Mouse (Mus musculus) liver, embryonic 12.5 days (tissue): Measurements from ENCODE around the gene Man2b2. TPM values are rescaled to one million over a fixed set of nuclear protein-coding genes. Genes with fewer than 3 reads are reported as not detected.

Experiments used
- ATAC-seq: fragments of 200-750 bp; cut with Nextera tagmentation; 2 replicates; pipeline ENCODE4 v1.8.0; 2017; ENCODE audit warnings: moderate number of reproducible peaks, mild to moderate bottlenecking, moderate library complexity
- H3K27ac ChIP-seq: fragments of 300-500 bp; sonication (generic); 2 replicates; pipeline ENCODE4 v1.5.1; 2016; ENCODE audit warnings: mild to moderate bottlenecking
- H3K27me3 ChIP-seq: fragments of 300-500 bp; sonication (generic); replicated peaks from 2 replicates; pipeline ENCODE4 v1.6.1; 2016; ENCODE audit warnings: mild to moderate bottlenecking, moderate library complexity
- H3K36me3 ChIP-seq: fragments of 300-500 bp; sonication (generic); 2 replicates; pipeline ENCODE4 v1.6.1; 2016; ENCODE audit warnings: mild to moderate bottlenecking, moderate library complexity
- H3K4me1 ChIP-seq: fragments of 300-500 bp; sonication (generic); 2 replicates; pipeline ENCODE4 v1.6.1; 2016
- H3K4me2 ChIP-seq: fragments of 300-500 bp; sonication (generic); 2 replicates; pipeline ENCODE4 v1.6.1; 2016; ENCODE audit warnings: mild to moderate bottlenecking, moderate library complexity
- H3K4me3 ChIP-seq: fragments of 300-500 bp; sonication (generic); 2 replicates; pipeline ENCODE4 v1.5.1; 2016; ENCODE audit warnings: mild to moderate bottlenecking, moderate library complexity
- H3K9ac ChIP-seq: fragments of 300-500 bp; sonication (generic); 2 replicates; pipeline ENCODE4 v1.6.1; 2016; ENCODE audit warnings: mild to moderate bottlenecking, moderate library complexity
- H3K9me3 ChIP-seq: fragments of 300-500 bp; sonication (generic); replicated peaks from 2 replicates; pipeline ENCODE4 v1.6.1; 2016; ENCODE audit warnings: mild to moderate bottlenecking, moderate library complexity
- WGBS: fragments of 180-500 bp; shearing (Covaris S2); methylation state at CpG from one replicate; pipeline ENCODE4 v1.1.7; 2016; ENCODE audit not compliant: insufficient replicate concordance; 5-methylcytosine and 5-hydroxymethylcytosine counted together
- polyA plus RNA-seq: library from polyadenylated mRNA; unstranded; fragments of >200 nt; fragmentation: Nextera tagmentation; extraction: Ambion mirVana; gene quantifications from 2 replicates; pipeline ENCODE4 v1.2.1, GENCODE M21; 2016

Man2b2 gene
- 11.5 and 12.6 TPM in 2 replicates for polyA plus RNA-seq

DNA sequence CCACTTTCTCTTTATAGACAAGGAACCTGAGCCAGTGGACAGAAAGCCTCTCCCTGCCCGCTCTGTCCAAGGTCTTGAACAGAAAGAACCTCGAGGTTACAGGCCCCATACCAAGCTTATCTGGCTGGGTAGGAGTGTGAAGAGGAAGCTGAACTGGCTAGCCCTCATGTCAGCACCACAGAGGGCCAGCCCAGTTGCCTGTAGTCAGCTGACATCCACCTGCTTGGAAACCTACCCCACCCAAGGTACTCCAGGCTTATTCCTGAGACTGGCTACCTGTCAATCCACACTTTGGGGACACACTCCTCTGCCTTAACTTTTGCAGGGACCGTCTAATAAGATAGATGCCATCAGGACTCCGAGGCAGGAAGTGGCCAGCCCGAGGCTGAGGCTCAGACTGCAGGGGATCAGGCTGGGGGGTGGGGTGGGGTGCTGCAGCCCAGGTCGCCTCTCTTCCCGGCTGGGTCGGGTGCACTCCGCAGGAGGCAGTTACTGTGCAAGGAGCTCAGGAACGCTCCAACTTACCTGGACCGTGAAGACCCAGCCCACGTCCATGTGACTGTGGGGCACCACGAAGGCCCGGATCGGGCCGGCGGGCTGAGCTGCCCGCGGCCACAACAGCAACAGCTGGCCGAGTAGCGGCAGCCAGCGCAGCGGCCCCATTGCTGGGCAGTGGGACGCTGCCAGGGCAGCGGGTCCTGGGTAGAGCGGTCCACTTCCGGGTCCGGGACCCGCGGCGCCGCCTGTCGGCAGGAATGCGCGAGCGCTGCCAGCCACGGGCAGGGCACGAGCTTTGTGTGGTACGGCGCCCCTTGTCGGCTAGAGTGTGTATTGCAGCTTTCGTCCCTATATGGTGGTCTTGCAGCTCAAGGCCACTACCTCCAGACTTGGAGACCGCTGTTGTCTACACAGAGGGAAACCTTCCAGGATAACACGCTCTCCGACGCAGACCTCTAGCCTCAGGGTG is at the start of gene Man2b2:
Man2b2 (minus strand) TSS at position 741 of the 967 bp plus-strand sequence.
- peak within 1 kb of the TSS; percentile 78 for H3K4me3 ChIP-seq
- H3K27ac ChIP-seq, result peak within 1 kb of the TSS; percentile 65; the same call in 1 of the 2 replicates
- H3K9me3 ChIP-seq, result no peaks in the 10 kb centered on the region
- WGBS, result 1% methylated on average over 46 of the region's 46 CpGs
- H3K4me2 ChIP-seq, result peak within 1 kb of the TSS; percentile 95
- H3K4me1 ChIP-seq, result peaks cover 10% of the 10 kb centered on the region
- peaks cover 34% of the 10 kb centered on the region for H3K36me3 ChIP-seq
- H3K27me3 ChIP-seq, result 0 out of 2 replicates have a peak, but pooled peaks cover 8% of the 10 kb centered on the region
- peak; percentile 86 for ATAC-seq
- peak within 1 kb of the TSS; percentile 82 for H3K9ac ChIP-seq

DNA sequence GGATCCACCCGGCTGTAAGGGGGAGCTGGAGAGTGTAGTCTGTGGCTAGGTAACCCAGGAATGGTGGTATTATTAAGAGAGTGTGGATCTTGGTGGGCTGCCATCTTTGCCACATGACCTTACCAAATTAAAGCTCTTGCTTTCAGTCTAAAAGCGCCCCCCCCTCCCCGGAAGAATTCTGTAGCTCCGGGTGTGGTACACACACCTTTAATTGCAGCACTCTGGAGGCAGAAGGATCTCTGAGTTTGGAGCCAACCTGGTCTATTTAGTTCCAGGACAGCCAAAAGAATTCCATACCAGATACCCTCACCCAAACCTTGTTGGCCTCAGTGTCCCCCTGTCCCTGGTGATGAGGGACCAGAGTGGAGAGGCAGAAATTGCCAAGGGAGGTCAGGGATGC is 48.3 kb upstream of the Man2b2 start:
- ATAC-seq, result no peak
- peaks cover 18% of the 10 kb centered on the region for H3K27me3 ChIP-seq
- H3K9ac ChIP-seq, result no peak overlapping the region
- H3K9me3 ChIP-seq, result no peaks in the 10 kb centered on the region
- 68% methylated on average over 4 of the region's 4 CpGs for WGBS
- H3K4me1 ChIP-seq, result no peaks in the 10 kb centered on the region
- no peak overlapping the region for H3K4me3 ChIP-seq
- H3K36me3 ChIP-seq, result no peaks in the 10 kb centered on the region
- no peak overlapping the region for H3K27ac ChIP-seq
- H3K4me2 ChIP-seq, result no peak overlapping the region

DNA sequence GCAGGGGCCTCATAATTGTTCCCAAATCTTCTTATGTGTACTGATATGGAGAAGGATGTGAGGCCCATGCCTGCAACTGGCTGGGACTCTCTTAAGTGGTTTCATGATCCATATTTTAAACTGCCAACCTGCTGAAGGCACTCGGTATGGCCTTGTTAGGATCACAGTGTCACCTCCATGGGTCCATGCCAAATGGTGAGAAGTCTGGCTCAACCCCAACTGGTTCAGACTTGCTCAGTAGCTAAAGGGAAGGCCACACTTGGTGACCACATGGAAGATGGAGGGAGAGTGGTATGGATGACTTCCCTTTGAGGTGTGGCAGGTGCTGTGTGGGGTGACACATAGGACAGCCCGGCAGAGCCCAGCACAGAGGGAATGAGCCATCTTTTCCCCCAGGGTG is 47.2 kb upstream of the Man2b2 start:
- H3K36me3 ChIP-seq, result no peaks in the 10 kb centered on the region
- no peaks in the 10 kb centered on the region for H3K4me1 ChIP-seq
- H3K27me3 ChIP-seq, result peaks cover 29% of the 10 kb centered on the region
- H3K4me3 ChIP-seq, result no peak overlapping the region
- 58% methylated on average over 2 of the region's 2 CpGs for WGBS
- no peak overlapping the region for H3K27ac ChIP-seq
- no peak for ATAC-seq
- no peak overlapping the region for H3K9ac ChIP-seq
- no peak overlapping the region for H3K4me2 ChIP-seq
- H3K9me3 ChIP-seq, result no peaks in the 10 kb centered on the region

DNA sequence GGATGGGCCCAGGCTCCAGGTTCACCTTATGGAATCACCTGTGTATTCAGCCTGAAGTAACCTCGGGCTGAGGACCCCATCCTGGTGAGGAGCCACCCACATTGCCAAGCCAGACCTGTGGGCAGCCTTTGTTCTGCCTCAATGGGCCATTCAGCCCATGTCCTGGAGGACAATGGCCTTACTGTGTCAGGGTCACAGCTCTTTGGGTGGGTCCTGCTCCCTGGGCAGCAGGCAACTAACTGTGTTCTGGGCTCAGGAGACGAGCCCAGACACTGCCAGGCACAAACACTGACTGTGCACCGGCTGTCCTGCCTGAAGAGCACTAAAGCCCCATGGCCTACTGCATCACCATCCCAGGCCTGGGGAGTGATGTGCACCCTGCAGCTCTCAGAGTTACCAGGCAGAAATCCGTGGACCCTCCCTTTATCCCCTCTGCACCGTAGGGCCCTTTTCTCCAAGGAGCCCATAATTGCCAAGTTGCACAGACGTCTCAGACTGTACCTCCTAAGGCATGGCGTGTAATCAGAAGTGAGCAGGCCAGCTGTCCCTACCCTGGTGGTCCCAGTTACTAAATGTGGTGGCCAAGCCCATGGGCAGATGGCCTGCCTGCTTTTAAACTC is 46.4 kb upstream of the Man2b2 start:
- Histone ChIP-seq H3K4me2 (no peak overlapping the region), H3K27me3 (peaks cover 35% of the 10 kb centered on the region), H3K9me3 (no peaks in the 10 kb centered on the region), H3K36me3 (no peaks in the 10 kb centered on the region), H3K9ac (no peak overlapping the region), H3K4me3 (no peak overlapping the region), H3K27ac (no peak overlapping the region), H3K4me1 (no peaks in the 10 kb centered on the region)
- 57% methylated on average over 7 of the region's 7 CpGs for WGBS
- no peak for ATAC-seq

DNA sequence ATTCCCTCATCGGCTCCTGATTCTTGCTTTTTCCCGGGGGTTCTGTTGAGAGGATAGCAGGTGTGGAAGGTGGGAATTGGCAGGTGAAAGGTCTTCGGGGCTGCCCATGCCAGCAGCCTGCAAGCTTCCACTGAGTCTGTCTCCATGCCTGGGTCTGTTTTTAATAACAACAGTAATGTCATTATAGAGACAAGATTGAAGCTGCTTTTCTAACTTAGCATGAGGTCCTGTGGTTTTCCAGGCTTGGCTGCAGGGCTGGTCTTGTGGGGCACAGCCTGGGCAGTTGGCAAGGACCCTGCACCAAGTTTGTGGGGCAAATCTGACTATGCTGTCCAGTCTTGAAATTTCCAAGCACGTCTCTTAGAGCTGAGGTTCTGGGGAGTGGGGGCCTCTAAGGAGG is 45.5 kb upstream of the Man2b2 start:
- WGBS, result 65% methylated on average over 4 of the region's 4 CpGs
- peaks cover 45% of the 10 kb centered on the region for H3K27me3 ChIP-seq
- H3K4me3 ChIP-seq, result no peak overlapping the region

DNA sequence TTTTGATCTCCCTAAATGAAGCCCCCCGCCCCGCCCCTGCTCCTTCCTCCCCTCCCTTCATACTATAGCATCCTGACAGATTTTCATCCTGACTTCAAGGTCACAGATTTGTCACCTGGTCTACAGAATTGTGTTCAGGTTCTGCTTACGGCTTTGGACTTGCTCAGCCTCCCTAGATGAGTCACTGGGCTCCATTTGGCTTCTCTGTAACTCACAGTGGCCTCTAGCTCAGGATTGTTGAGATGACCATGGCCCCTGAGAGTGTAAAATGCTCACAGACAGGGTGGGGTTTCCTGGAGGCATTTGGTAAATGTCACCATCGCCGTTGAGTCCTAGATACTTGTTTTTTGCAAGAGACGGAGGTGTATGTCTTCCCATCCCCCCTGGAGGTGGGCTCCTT is 40.5 kb upstream of the Man2b2 start:
- 63% methylated on average over 6 of the region's 6 CpGs for WGBS
- Histone ChIP-seq H3K4me1 (no peaks in the 10 kb centered on the region), H3K4me2 (no peak overlapping the region), H3K36me3 (no peaks in the 10 kb centered on the region), H3K9ac (no peak overlapping the region), H3K9me3 (no peaks in the 10 kb centered on the region), H3K27me3 (peaks cover 95% of the 10 kb centered on the region), H3K27ac (no peak overlapping the region), H3K4me3 (no peak overlapping the region)
- ATAC-seq, result no peak

More for the DNA sequence above, 45.5 kb upstream of the Man2b2 start:
- Histone ChIP-seq H3K4me1 (no peaks in the 10 kb centered on the region), H3K9ac (no peak overlapping the region), H3K36me3 (no peaks in the 10 kb centered on the region), H3K4me2 (no peak overlapping the region), H3K9me3 (no peaks in the 10 kb centered on the region), H3K27ac (no peak overlapping the region)
- no peak for ATAC-seq

DNA sequence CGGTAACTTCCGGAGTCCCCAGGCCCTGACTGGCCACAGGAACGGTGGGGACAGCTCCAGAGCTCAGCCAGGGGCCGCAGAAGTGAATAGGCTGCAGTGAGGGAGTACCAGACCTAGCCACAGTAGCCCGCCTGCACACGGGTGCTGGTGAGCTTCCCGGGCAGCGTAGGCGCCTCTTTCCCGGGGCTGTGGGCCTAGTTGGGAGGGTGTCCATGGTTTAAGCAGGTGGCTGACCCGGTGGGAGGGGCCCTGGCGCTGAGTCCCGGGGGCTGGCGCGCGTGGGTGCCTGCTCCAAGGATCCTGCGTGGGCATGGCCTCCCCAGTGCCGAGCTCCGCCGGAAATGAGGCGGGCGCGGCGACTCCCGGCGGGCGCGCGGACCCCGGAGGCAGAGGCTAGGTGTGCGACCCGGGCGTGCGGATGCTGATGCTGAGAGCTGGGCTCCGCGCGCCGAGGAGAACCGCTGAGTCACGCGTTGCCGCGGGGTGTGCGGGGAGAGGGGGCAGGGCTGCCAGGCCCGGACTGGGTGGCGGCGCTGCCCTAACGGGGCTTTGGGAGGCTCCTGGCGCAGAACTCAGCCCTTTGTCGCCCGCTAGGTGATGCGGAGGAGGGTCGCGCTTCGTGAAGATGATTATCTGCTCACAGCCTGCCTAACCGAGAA is 39.3 kb upstream of the Man2b2 start:
- Histone ChIP-seq H3K4me3 (peak overlapping the region; percentile 8; the same call in 1 of the 2 replicates), H3K9ac (no peak overlapping the region), H3K27ac (no peak overlapping the region), H3K27me3 (peaks cover 97% of the 10 kb centered on the region), H3K4me1 (no peaks in the 10 kb centered on the region), H3K9me3 (no peaks in the 10 kb centered on the region), H3K36me3 (no peaks in the 10 kb centered on the region), H3K4me2 (peak overlapping the region; percentile 23)
- WGBS, result 3% methylated on average over 56 of the region's 56 CpGs
- no peak for ATAC-seq

DNA sequence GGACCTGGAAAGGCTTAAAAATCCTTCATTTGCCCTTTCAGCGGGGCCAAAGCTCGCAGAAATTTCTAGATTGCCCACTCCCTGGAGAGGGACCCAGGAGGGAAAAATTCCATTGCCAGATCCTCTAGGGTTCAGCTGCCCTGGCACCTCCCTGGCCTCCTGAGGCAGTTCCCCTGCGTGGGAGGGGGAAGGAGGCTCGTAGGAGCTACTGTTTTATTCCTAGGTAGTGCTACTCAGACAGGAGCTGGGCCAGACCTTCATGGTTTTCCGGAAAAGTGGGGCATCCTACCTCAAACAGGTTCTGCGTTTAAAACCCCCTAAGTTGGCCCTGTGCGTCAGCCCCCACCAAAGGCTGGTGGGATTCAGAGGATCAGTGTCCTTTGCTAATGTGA is 38.7 kb upstream of the Man2b2 start:
- Histone ChIP-seq H3K36me3 (no peaks in the 10 kb centered on the region), H3K4me1 (no peaks in the 10 kb centered on the region), H3K27ac (no peak overlapping the region), H3K9ac (no peak overlapping the region), H3K27me3 (peaks cover 98% of the 10 kb centered on the region), H3K9me3 (no peaks in the 10 kb centered on the region), H3K4me3 (no peak overlapping the region), H3K4me2 (no peak overlapping the region)
- WGBS, result 6% methylated on average over 7 of the region's 7 CpGs
- ATAC-seq, result no peak

DNA sequence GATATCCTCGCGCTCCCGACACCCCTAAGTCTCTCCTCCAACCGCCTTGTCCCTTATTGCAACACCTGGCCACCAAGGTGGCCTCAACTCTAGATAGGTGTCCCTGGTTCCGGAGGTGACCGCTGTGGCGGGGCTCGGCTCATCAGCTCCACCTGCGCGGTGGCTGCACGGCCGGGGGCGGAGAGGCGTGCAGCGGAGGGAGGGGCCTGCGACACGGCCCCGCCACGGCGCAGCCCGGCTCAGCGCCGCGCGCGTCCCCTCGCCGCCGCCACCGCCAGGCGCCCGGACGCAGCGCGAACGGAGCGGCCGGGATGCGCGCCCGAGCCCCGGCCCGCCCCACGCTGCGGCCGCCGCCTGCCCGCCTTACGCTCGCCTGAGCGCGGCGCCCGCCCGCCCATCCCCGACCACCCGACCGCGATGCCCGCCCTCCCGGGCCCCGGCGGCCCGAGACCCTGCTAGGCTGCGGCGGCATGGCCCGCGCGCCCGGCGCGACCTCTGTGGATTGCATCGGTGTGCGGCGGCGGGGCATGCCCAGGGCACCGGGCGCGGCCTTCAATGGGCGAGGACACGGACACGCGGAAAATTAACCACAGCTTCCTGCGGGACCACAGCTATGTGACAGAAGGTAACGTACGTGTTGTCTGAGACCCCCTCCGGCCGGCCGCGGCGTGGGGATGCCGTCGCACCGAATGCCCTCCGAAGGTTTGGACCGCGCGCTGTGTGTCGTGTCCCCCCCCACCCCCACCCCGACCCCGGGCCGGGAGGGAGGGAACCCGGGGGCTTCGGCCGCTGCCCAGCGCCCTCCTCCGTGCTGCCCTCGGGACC is 38.0 kb upstream of the Man2b2 start, which contains the start of gene Ppp2r2c:
Ppp2r2c (plus strand) TSS at position 248 of the 825 bp plus-strand sequence.
- H3K36me3 ChIP-seq, result no peaks in the 10 kb centered on the region
- peaks cover 96% of the 10 kb centered on the region for H3K27me3 ChIP-seq
- H3K4me3 ChIP-seq, result peak within 1 kb of the TSS; percentile 34
- ATAC-seq, result no peak
- WGBS, result 5% methylated on average over 74 of the region's 108 CpGs
- H3K27ac ChIP-seq, result no peak within 1 kb of the TSS
- no peaks in the 10 kb centered on the region for H3K9me3 ChIP-seq
- peak within 1 kb of the TSS; percentile 51 for H3K4me2 ChIP-seq
- no peak within 1 kb of the TSS for H3K9ac ChIP-seq
- H3K4me1 ChIP-seq, result no peaks in the 10 kb centered on the region

DNA sequence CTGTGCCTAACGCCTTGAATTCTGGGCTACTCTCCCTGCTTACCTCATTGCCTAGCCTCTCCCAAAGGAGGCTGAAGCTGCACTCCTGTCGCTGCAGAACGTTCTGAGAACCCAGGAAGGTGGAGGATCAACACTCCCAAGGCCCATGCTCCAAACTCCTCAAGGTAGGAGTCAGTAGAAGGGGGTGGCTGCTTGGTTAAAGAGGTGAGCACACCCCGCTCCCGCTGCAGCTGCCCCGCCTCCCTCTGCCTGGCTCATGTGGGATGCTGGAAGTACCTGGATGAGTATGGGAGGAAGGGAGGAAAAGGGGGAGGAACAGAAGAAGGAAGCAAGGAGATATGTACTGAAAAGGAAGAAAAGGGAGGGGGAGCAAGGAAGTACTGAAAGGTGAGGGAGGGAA is 37.1 kb upstream of the Man2b2 start:
- no peak overlapping the region for H3K27ac ChIP-seq
- ATAC-seq, result no peak
- H3K36me3 ChIP-seq, result no peaks in the 10 kb centered on the region
- no peak overlapping the region for H3K9ac ChIP-seq
- peaks cover 86% of the 10 kb centered on the region for H3K27me3 ChIP-seq
- H3K4me2 ChIP-seq, result no peak overlapping the region
- 6% methylated on average over 6 of the region's 6 CpGs for WGBS
- no peaks in the 10 kb centered on the region for H3K4me1 ChIP-seq
- no peak overlapping the region for H3K4me3 ChIP-seq
- H3K9me3 ChIP-seq, result no peaks in the 10 kb centered on the region

DNA sequence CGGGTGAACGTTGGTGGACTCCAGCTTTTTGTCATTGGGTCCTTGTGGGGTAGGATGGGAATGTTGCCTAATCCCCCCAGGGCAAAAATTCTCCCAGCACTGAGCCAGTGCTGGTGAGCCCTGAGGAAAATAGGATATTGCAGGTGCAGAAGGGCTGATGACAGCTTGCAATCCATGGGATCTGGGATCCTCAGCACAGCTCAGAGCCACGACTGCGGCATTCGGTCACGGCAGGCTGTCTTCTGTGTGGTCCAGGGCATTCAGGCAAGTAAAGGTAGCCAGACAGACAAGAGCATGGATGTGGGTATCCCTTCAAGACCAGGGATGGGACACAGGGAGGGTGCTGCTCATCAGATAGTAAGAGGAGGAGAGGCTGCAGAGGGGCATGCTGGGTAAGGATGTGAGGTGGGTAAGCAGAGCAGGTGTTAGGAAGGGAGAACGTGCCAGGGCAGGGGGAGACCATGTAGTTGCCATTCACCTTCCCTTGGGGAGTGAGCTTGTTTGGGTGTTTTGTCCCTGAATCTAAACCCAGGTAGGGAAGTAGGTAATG is 36.3 kb upstream of the Man2b2 start:
- ATAC-seq, result no peak
- H3K4me2 ChIP-seq, result no peak overlapping the region
- no peak overlapping the region for H3K27ac ChIP-seq
- no peaks in the 10 kb centered on the region for H3K9me3 ChIP-seq
- H3K27me3 ChIP-seq, result peaks cover 85% of the 10 kb centered on the region
- no peaks in the 10 kb centered on the region for H3K4me1 ChIP-seq
- no peaks in the 10 kb centered on the region for H3K36me3 ChIP-seq
- no peak overlapping the region for H3K9ac ChIP-seq
- no peak overlapping the region for H3K4me3 ChIP-seq
- WGBS, result 55% methylated on average over 7 of the region's 7 CpGs
